Mouse (Mus musculus): ENCODE results near the gene Golga3. TPM values are rescaled to one million over a fixed set of nuclear protein-coding genes. Genes with fewer than 3 reads are reported as not detected.

The Golga3 gene
- 6.9 TPM for polyA plus RNA-seq (2014; fragmentation: Illumina TruSeq; extraction: RNeasy Lipid Tissue Mini Kit (QIAGEN cat#74804); ENCODE audit: low read depth, low replicate concordance)

DNA sequence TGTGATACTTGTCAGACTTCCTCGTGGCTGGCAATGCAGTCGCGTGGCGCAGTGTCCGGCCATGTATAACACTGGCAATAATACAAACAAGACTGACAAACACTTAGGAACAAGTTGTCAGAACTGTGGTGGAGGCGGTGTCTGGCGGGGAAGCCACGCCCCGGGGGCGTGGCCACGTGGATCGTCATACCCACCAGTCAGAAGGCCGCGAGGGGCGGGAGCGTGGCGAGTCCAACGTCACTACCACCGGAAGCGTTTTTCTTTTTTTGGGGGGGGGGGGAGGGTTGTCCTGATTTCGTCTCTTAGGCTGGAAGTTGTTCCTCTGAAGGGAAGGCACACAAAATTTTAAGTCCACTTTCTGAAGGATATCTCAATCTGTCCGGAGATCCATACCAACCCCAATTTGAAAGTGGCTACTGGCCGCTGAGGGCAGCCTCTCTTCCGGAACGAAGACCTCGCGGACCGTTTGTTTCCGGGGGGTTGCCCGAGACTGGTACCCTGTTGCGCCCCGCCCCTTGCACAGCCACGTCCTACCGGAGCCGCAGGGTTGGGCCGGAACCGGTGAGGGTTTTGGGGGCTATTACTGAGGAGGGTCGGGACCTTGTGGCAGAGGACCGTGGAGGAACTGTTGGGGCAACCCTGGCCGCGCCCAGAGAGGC, at the start of gene Golga3:
TSS of gene Golga3 (plus strand) at position 340 of the 659 bp plus-strand sequence.

DNA sequence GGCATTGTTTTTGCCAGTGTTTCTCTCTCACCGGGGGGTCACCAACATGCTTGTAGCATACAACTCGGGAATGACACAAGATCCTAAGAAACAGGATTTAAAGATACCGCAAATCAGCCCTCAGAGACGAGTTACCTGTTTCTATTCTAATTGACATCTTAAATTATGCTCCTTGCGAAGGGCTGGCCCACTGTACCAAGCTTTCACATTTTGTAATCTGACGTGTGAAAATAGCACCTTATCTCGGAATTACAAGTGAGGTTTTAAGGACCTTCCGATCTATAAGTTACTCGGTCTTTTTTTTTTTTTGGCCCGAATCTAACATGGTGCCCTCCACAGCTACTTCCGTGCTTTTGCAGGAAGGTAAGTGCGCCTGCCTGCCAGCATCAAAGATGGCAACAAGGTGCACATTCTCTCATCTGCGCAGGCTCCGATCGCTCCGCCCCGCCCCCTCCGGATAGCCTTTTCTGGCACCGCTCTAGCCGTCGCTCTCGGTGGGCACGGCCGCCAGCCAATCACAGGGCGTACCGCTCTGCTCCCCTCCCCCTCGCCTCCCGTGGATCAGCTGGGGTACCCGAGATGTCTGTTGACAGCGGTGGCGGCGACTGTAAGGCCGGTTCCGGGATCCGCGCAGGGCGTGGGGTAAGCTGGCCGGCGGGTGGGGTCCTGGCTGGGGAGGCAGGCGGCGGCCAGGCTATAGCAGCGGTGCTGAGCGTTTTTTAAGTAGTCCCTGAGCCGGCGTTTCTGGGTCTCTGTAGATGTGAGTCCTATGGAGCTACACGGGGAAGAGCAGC, 41.0 kb upstream of the Golga3 start, which contains the start of gene Chfr:
TSS of gene Chfr (plus strand) at position 550 of the 794 bp plus-strand sequence.

DNA sequence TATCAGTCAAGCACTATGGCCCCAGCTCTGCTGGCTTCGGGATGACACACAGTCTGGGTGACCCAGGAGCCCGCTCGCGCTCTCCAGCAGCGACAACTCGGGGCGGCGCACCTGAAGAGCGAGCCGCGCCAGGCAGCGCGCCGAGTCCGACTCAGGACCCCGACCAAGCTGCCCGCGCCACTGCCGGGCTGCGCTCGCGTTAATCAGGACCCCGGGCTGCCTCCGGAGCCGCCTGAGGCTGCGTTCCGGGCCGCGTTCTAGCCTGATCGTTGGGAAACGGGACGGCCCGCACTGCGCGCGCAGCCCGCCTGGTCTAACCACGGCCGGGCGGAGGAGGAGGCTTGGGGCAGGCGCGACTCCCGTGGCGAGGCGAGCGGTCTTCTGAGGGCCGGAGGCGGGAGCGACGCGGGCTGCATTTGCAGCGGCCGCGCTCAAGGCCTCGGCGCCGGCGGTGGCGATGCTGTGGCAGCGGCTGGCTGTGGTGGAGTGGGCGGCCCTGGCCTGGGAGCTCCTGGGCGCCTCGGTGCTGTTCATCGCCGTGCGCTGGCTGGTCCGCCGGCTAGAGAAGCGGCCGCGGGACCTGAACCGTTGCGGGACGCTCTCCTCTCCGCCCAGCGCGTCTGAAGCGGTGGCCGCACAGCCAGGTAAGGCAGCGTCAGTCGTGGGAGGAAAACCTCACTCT, 54.4 kb downstream of the Golga3 start, which contains the start of gene Ankle2:
TSS of gene Ankle2 (plus strand) at position 225 of the 682 bp plus-strand sequence.

DNA sequence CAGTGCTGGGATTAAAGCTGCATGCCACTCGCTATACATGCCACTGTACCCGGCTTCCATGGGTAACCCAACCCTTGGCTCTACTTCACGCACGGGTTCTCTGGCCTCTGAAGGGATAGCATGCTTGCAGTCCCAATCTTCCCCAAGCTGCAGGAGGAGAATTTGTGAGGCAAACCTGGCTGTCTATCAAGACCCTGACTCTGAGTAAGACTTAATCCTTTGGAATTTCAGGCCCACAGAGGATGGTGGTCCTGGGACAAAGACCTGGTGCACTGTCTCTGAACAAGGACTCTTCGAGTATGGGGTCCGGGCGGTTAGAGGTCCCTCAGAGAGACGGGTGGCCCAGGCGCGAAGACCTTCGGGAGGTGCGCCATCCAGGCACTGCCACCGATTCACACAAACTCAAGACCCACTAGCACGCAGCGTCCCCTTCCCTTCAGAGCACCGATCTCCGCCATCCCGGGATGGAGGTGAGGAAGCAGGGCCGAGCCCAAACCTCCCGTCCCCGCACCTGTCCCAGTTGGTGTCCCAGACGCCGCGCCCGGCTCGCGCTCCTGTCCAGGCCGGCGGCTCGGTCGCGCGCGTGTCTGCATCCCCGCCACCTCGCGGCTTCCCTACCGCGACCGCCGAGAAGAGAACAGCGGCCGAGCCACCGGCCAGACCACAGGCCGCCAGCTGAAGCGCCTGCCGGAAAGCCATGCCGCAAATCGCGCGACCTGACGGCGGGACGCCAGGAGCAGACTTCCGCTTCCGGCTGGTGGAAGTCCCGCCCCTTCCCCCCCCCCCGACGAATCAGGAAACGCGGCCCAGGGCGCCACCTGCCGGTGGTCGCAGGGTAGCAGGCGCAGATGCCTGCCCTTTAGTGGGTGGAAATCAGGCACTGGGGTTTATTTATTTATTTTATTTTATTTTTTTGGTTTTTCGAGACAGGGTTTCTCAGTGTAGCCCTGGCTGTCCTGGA, 92.9 kb downstream of the Golga3 start, which contains the start of gene Pgam5:
TSS of gene Pgam5 (minus strand) at position 773 of the 961 bp plus-strand sequence.

Other genes starting within 250 kb of the Golga3 start
- 48.7 TPM for gene Zfp932, start 180.2 kb upstream of the Golga3 start, polyA plus RNA-seq (2014; fragmentation: Illumina TruSeq; extraction: RNeasy Lipid Tissue Mini Kit (QIAGEN cat#74804); ENCODE audit: low read depth, low replicate concordance)
- gene Gm17655, start 104.2 kb upstream of the Golga3 start, polyA plus RNA-seq (2014; fragmentation: Illumina TruSeq; extraction: RNeasy Lipid Tissue Mini Kit (QIAGEN cat#74804); ENCODE audit: low read depth, low replicate concordance): 3.6 TPM
- 6.0 TPM for gene Gm35315, start 82.3 kb upstream of the Golga3 start, polyA plus RNA-seq (2014; fragmentation: Illumina TruSeq; extraction: RNeasy Lipid Tissue Mini Kit (QIAGEN cat#74804); ENCODE audit: low read depth, low replicate concordance)
- gene Plcxd1, start 76.7 kb upstream of the Golga3 start, polyA plus RNA-seq (2014; fragmentation: Illumina TruSeq; extraction: RNeasy Lipid Tissue Mini Kit (QIAGEN cat#74804); ENCODE audit: low read depth, low replicate concordance): not detected
- gene Gtpbp6, start 68.5 kb upstream of the Golga3 start, polyA plus RNA-seq (2014; fragmentation: Illumina TruSeq; extraction: RNeasy Lipid Tissue Mini Kit (QIAGEN cat#74804); ENCODE audit: low read depth, low replicate concordance): not detected
- gene Zfp605, start 66.6 kb upstream of the Golga3 start, polyA plus RNA-seq (2014; fragmentation: Illumina TruSeq; extraction: RNeasy Lipid Tissue Mini Kit (QIAGEN cat#74804); ENCODE audit: low read depth, low replicate concordance): 4.1 TPM
- 12.9 TPM for gene Chfr, start 40.9 kb upstream of the Golga3 start, polyA plus RNA-seq (2014; fragmentation: Illumina TruSeq; extraction: RNeasy Lipid Tissue Mini Kit (QIAGEN cat#74804); ENCODE audit: low read depth, low replicate concordance)
- 20.7 TPM for gene Ankle2, start 54.3 kb downstream of the Golga3 start, polyA plus RNA-seq (2014; fragmentation: Illumina TruSeq; extraction: RNeasy Lipid Tissue Mini Kit (QIAGEN cat#74804); ENCODE audit: low read depth, low replicate concordance)
- gene Pgam5, start 93.2 kb downstream of the Golga3 start, polyA plus RNA-seq (2014; fragmentation: Illumina TruSeq; extraction: RNeasy Lipid Tissue Mini Kit (QIAGEN cat#74804); ENCODE audit: low read depth, low replicate concordance): 18.0 TPM
- 211 TPM for gene Pxmp2, start 109.5 kb downstream of the Golga3 start, polyA plus RNA-seq (2014; fragmentation: Illumina TruSeq; extraction: RNeasy Lipid Tissue Mini Kit (QIAGEN cat#74804); ENCODE audit: low read depth, low replicate concordance)
- gene Pole, start 109.6 kb downstream of the Golga3 start, polyA plus RNA-seq (2014; fragmentation: Illumina TruSeq; extraction: RNeasy Lipid Tissue Mini Kit (QIAGEN cat#74804); ENCODE audit: low read depth, low replicate concordance): 1.1 TPM
- gene P2rx2, start 166.5 kb downstream of the Golga3 start, polyA plus RNA-seq (2014; fragmentation: Illumina TruSeq; extraction: RNeasy Lipid Tissue Mini Kit (QIAGEN cat#74804); ENCODE audit: low read depth, low replicate concordance): not detected
- not detected for gene Lrcol1, start 168.0 kb downstream of the Golga3 start, polyA plus RNA-seq (2014; fragmentation: Illumina TruSeq; extraction: RNeasy Lipid Tissue Mini Kit (QIAGEN cat#74804); ENCODE audit: low read depth, low replicate concordance)

Data from liver, adult 10 weeks (tissue).